Mouse (Mus musculus): ENCODE data around the gene Spag6.

Gene Spag6

GRCm38 (mm10) chr2:18693871-18694610 is at the start of gene Spag6:
TSS of gene Spag6 (plus strand) at chr2:18694032.
- in situ Hi-C loops (cut with MseI, MboI): no loop called here

- in situ Hi-C loops (cut with MseI, MboI): no loop called here
Measured at GRCm38 (mm10) chr2:18648563-18648962, 45.3 kb upstream of the Spag6 start.

DNA sequence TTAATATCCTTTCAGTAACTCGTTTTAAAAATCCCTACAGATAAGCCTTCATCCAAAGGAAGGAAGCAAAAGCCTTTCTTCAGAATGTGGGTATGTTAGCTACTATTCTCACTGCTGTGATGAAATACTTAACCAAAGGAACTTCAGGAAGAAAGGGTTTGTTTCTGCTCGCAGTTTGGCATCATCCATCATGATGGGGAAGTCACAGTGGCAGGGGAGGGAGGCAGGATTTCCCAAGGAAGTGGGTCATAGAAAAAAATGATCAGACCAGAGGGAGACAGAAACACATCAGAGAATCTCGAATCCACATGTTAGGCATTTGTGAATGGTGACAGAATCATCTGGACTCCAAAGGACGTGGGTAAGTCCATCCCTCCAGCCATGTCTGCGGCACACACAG is 39.0 kb upstream of the Spag6 start:
- in situ Hi-C loops (cut with MseI, MboI): no loop called here

DNA sequence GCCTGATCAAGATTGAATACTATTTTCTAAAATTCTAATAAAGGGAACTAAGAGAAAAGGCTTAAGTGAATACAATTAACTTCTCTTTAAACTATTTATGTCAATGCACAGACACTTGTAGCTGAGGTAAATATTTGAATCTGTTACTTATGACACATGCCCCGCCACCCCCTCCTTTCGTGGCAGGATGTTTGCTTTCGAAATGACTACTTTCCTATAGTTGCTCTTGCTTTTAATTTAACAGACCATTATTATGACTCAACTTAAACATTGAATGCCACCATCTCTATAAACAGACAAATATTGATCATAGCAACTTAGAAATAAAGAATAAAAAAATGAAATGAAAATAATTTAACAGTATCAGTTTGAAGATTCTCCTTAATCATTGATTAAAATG is 29.8 kb upstream of the Spag6 start:
- in situ Hi-C loops (cut with MseI, MboI): no loop called here

- in situ Hi-C loops (cut with MseI, MboI): no loop called here
Measured at GRCm38 (mm10) chr2:18671041-18671440, 22.8 kb upstream of the Spag6 start.

- in situ Hi-C loops (cut with MseI, MboI): no loop called here
Measured at GRCm38 (mm10) chr2:18672133-18672765, 21.6 kb upstream of the Spag6 start, which contains the start of gene Commd3. TSS of gene Commd3 (plus strand) at chr2:18672384.

DNA sequence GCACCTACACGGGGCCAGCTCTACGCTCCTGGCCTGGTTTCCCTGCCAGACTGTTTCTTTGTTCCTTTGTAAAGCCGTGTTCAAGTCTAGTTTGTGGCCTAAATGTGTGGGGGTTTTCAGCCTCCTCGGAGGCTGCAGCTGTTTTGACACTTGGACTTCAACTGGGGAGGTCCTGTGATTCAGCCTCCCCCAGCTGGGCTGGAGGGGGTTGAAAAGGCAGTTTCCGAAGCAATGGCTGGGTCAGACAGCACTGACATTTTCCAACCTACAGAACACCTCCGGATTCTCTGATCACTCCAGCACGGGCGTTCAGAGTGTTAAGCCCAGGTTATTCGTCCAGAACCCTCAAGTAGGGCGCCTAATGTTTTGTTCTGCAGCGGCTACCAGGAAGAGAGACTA is 21.1 kb upstream of the Spag6 start:
- in situ Hi-C loops (cut with MseI, MboI): no loop called here

DNA sequence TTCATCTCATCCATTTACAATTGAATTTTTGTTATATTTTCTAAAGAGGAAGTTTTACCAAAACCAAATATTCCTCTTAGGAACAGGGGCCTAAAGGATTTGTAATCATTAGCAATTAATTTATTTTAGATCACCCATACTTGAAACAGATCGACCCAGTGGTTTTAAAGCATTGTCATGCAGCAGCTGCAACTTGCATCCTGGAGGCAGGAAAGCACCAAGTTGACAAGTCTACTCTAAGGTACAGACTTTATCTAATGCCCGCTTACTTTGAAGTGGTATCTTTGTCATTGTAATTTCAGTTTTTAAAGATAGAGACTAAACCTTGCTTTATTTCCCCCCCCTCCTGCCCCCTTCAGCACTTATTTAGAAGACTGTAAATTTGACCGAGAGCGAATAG is 20.1 kb upstream of the Spag6 start:
- in situ Hi-C loops (cut with MseI, MboI): no loop called here

- in situ Hi-C loops (cut with MseI, MboI): no loop called here
Measured at GRCm38 (mm10) chr2:18674193-18674902, 19.5 kb upstream of the Spag6 start.

GRCm38 (mm10) chr2:18675681-18676456 is 18.0 kb upstream of the Spag6 start:
- in situ Hi-C loops (cut with MseI, MboI): no loop called here

- in situ Hi-C loops (cut with MseI, MboI): no loop called here
Measured at GRCm38 (mm10) chr2:18676457-18676935, 17.3 kb upstream of the Spag6 start.

- in situ Hi-C loops (cut with MseI, MboI): no loop called here
Measured at GRCm38 (mm10) chr2:18676936-18677491, 16.8 kb upstream of the Spag6 start, which contains the start of gene Bmi1. TSS of gene Bmi1 (plus strand) at chr2:18677018.

- in situ Hi-C loops (cut with MseI, MboI): no loop called here
Measured at GRCm38 (mm10) chr2:18677631-18678471, 16.0 kb upstream of the Spag6 start.

DNA sequence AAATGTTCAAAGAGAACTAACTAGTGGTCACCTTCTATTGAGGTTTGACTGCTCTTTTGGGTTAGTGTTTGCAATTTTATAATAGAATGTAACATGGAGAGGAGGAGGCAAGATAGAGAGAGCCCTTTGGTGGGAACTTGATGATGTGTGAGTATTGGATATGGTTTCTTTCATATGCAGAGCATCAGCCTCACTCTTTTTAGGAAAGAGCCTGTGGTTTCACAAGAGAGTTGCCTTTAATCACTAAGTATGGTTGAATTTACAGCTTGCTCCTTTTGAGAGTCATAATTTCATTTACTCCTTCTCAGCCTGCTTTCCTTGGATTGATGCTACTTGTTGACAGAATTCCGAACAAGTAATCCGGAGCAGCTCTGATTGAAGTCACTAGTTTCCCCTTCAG is 14.1 kb upstream of the Spag6 start:
- in situ Hi-C loops (cut with MseI, MboI): no loop called here

GRCm38 (mm10) chr2:18680501-18680900 is 13.3 kb upstream of the Spag6 start:
- in situ Hi-C loops (cut with MseI, MboI): no loop called here

GRCm38 (mm10) chr2:18680961-18681360 is 12.9 kb upstream of the Spag6 start:
- in situ Hi-C loops (cut with MseI, MboI): no loop called here

- in situ Hi-C loops (cut with MseI, MboI): no loop called here
Measured at GRCm38 (mm10) chr2:18684062-18684461, 9.8 kb upstream of the Spag6 start.

DNA sequence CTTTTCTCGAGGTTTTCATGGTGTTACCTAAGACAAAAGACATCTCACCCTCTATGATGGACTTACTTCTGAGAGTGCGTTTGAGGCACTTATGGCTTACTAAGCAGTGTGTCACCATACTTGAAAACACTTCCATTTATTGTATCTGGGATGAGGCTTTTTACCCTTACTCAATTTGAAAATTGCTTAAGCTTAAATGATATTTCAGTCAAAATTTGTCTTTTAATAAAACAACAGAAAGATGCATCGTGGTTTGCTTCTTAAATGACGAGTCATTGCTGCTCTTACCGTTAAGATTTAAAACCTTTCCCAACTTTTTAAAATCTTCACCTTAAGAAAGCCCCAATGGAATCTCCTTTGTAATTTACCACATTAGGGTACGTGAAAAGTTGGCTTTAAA is 7.4 kb upstream of the Spag6 start:
- in situ Hi-C loops (cut with MseI, MboI): no loop called here

- in situ Hi-C loops (cut with MseI, MboI): no loop called here
Measured at GRCm38 (mm10) chr2:18686826-18687519, 6.9 kb upstream of the Spag6 start.

DNA sequence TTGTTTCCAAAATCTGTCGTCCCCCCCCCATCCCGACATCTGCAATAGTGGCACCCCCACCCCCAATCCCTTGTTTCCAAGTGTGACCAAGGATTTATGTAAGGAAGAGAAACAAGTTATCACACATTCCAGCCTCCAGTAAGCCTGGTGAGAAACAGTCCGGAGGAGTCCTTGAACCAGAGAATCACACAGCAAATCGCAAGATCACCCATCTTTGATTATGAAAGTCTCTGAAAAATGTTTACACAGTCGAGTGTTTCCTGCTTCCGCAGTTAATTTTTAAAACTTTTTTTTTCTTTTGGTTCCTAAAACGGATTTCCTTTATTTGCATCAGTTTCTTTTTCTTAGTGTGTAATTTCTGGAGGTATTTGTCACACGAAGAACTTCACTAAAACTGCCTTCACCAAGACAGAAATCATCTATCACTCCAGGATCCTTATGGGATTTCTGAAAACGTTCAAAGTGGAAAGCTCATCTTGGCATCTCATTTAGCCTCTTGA is 6.1 kb upstream of the Spag6 start:
- in situ Hi-C loops (cut with MseI, MboI): no loop called here

All from mouse trophoblast stem cell (cell line).